Mouse (Mus musculus): ENCODE data around the gene Mbd3l1.
A peak's percentile ranks its signal among the peaks of the same experiment; 100 is the strongest.

Gene Mbd3l1

GRCm38 (mm10) chr9:18478168-18478567 lies at the start of gene Mbd3l1, which contains the start of gene Zfp558:
TSS of gene Mbd3l1 (plus strand) at chr9:18478359.
TSS of gene Zfp558 (minus strand) at chr9:18478268.
- DNase-seq (ENCODE audit: low read depth, low spot score) = no peak

GRCm38 (mm10) chr9:18430354-18430753 lies 47.8 kb upstream of the Mbd3l1 start, which contains the start of gene Mbd3l2:
TSS of gene Mbd3l2 (plus strand) at chr9:18430654.
- no peak for DNase-seq (ENCODE audit: low read depth, low spot score)

GRCm38 (mm10) chr9:18431687-18432086 lies 46.5 kb upstream of the Mbd3l1 start:
- peak; percentile 5 for DNase-seq (ENCODE audit: low read depth, low spot score)

GRCm38 (mm10) chr9:18456520-18456919 lies 21.6 kb upstream of the Mbd3l1 start:
- no peak for DNase-seq (ENCODE audit: low read depth, low spot score)

- no peak for DNase-seq (ENCODE audit: low read depth, low spot score)
Observed at GRCm38 (mm10) chr9:18467350-18467749, 10.8 kb upstream of the Mbd3l1 start.

- peak; percentile 2 for DNase-seq (ENCODE audit: low read depth, low spot score)
Observed at GRCm38 (mm10) chr9:18468005-18468404, 10.2 kb upstream of the Mbd3l1 start.

GRCm38 (mm10) chr9:18473324-18474128 lies 4.6 kb upstream of the Mbd3l1 start:
- DNase-seq (ENCODE audit: low read depth, low spot score) = peak; percentile 88

- DNase-seq (ENCODE audit: low read depth, low spot score) = peak; percentile 16
Observed at GRCm38 (mm10) chr9:18508098-18508497, 29.9 kb downstream of the Mbd3l1 start.

Measured in brain, adult 2 months (tissue).